Mouse (Mus musculus) limb, embryonic 11.5 days (tissue): ENCODE results near the gene Mettl23. TPM values are rescaled to one million over a fixed set of nuclear protein-coding genes. Genes with fewer than 3 reads are reported as not detected.
"Not testable (repeated sequence)": the region's sequence is repeated elsewhere in the genome, so short reads cannot be mapped to it uniquely, and the experiment has no call there.

Experiments
- ATAC-seq: fragments of 200-750 bp; cut with Nextera tagmentation; 2 replicates; pipeline ENCODE4 v1.8.0; 2017; ENCODE audit warnings: low read depth; ENCODE audit not compliant: insufficient number of reproducible peaks, low FRiP score, low TSS enrichment
- DNase-seq: peaks from one replicate; pipeline ENCODE4 v3.0.0-alpha.2; 2015; ENCODE audit warnings: low spot score
- H3K27ac ChIP-seq: fragments of 300-500 bp; sonication (generic); replicated peaks from 2 replicates; pipeline ENCODE4 v1.5.1; 2014; ENCODE audit warnings: low read depth, mild to moderate bottlenecking, low read length
- H3K27me3 ChIP-seq: fragments of 300-500 bp; sonication (generic); 2 replicates; pipeline ENCODE4 v1.6.1; 2014; ENCODE audit warnings: mild to moderate bottlenecking, low read length, mixed read lengths; ENCODE audit not compliant: control insufficient read depth, insufficient read depth
- H3K36me3 ChIP-seq: fragments of 300-500 bp; sonication (generic); 2 replicates; pipeline ENCODE4 v1.6.1; 2014; ENCODE audit warnings: mild to moderate bottlenecking, low read length, moderate library complexity, mixed read lengths; ENCODE audit not compliant: control insufficient read depth, insufficient read depth
- H3K4me1 ChIP-seq: fragments of 300-500 bp; sonication (generic); 2 replicates; pipeline ENCODE4 v1.6.1; 2014; ENCODE audit warnings: low read length, mixed read lengths; ENCODE audit not compliant: control insufficient read depth, insufficient read depth
- H3K4me2 ChIP-seq: fragments of 300-500 bp; sonication (generic); 2 replicates; pipeline ENCODE4 v1.6.1; 2014; ENCODE audit warnings: low read depth, mild to moderate bottlenecking, moderate library complexity; ENCODE audit not compliant: severe bottlenecking
- H3K4me3 ChIP-seq: fragments of 300-500 bp; sonication (generic); 2 replicates; pipeline ENCODE4 v1.5.1; 2014; ENCODE audit warnings: low read depth, low read length
- H3K9ac ChIP-seq: fragments of 300-500 bp; sonication (generic); 2 replicates; pipeline ENCODE4 v1.6.1; 2014; ENCODE audit warnings: mild to moderate bottlenecking, low read length
- H3K9me3 ChIP-seq: fragments of 300-500 bp; sonication (generic); 2 replicates; pipeline ENCODE4 v1.6.1; 2016; ENCODE audit warnings: low read length; ENCODE audit not compliant: control insufficient read depth
- WGBS: fragments of 180-500 bp; shearing (Covaris S2); extraction: QIAGEN DNeasy Blood & Tissue Kit; methylation state at CpG from one replicate; pipeline ENCODE4 v1.1.7; 2014; 5-methylcytosine and 5-hydroxymethylcytosine counted together
- polyA plus RNA-seq: library from polyadenylated mRNA; unstranded; fragments of >200 nt; fragmentation: Nextera tagmentation; extraction: Ambion mirVana; gene quantifications from 2 replicates; pipeline ENCODE4 v1.2.1, GENCODE M21; 2014

Mettl23 gene
- polyA plus RNA-seq, 1 experiment from 2014 or later: 68.0 TPM

DNA sequence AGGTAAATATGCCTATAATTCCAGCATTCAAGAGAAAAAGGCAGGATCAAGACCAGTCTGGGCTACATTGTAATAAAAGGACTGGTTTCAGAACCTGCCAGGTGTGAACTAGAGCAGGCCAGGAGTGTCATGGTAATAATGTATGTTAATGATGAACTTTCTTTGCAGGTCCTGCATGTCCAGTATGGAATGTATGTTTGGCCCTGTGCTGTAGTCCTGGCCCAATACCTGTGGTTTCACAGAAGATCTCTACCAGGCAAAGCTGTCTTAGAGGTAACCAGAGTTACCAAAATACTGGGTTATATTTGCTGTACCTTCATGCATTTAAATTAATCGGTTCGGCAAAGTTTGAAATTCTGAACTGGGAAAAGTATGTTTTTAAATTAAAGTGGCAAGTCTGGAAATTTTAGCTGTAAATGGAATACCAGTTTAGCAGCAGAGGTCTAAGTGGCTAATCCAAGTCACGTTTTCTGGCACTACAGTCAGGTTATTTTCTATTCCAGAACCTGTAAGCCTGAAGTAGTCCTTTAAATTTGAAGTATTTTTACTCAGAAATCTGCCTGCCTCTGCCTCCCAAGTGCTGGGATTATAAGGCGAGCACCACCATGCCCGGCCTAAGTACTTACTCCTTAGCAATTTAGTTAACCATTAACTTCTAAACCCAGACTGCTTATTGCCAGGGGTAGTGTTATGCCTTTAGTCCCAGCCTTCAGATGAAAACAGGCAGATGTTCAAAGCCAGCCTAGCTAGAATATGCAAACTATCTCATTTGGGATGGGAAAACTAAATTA is 5.2 kb downstream of the Mettl23 start:
- no peak for DNase-seq
- no peaks in the 10 kb centered on the region for H3K9me3 ChIP-seq
- H3K9ac ChIP-seq: no peak overlapping the region
- WGBS: 87% methylated on average over 5 of the region's 5 CpGs
- no peak for ATAC-seq
- peaks cover 3% of the 10 kb centered on the region; the same call in 1 of the 2 replicates for H3K4me1 ChIP-seq
- H3K27ac ChIP-seq: no peak overlapping the region
- H3K4me2 ChIP-seq: no peak overlapping the region
- H3K36me3 ChIP-seq: peaks cover 9% of the 10 kb centered on the region
- no peaks in the 10 kb centered on the region for H3K27me3 ChIP-seq
- H3K4me3 ChIP-seq: no peak overlapping the region

DNA sequence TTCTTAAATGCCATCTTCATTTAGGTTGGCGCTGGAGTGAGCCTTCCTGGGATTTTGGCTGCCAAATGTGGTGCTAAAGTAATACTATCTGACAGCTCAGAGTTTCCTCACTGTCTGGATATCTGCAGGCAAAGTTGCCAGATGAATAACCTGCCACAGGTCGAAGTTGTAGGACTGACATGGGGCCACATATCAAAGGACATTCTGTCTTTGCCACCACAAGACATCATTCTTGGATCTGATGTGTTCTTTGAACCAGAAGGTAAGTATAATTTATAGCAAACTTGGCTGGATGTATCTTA is 5.8 kb downstream of the Mettl23 start:
- ATAC-seq, H3K9me3 ChIP-seq, DNase-seq, H3K4me3 ChIP-seq, H3K4me1 ChIP-seq, H3K27ac ChIP-seq, H3K4me2 ChIP-seq, H3K9ac ChIP-seq, H3K36me3 ChIP-seq, H3K27me3 ChIP-seq: not testable (repeated sequence)
- 75% methylated on average over 2 of the region's 2 CpGs for WGBS

DNA sequence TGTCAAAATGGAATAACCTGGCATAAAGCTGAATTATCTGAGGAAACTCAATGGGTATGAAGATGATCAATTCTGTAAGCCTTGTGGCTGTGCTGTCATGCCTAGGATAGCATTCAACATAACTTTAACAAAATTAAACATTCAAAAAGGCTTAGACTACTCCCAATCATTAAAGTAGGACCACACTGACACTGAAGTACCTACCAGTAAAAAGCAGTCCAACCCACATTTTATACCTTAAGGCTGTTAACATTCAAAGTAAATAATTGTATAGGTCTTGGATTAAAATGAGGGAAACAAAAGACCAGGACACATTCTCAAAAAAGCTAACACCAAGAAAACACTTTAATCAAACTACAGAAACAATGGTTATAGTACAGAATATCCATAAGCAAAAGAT is 6.5 kb downstream of the Mettl23 start:
- H3K4me3 ChIP-seq: no peak overlapping the region
- peaks cover 9% of the 10 kb centered on the region for H3K36me3 ChIP-seq
- no peaks in the 10 kb centered on the region for H3K9me3 ChIP-seq
- no peaks in the 10 kb centered on the region for H3K27me3 ChIP-seq
- no peak overlapping the region for H3K9ac ChIP-seq
- peaks cover 6% of the 10 kb centered on the region; the same call in 1 of the 2 replicates for H3K4me1 ChIP-seq
- no peak for DNase-seq
- ATAC-seq: no peak
- H3K27ac ChIP-seq: no peak overlapping the region
- H3K4me2 ChIP-seq: no peak overlapping the region

DNA sequence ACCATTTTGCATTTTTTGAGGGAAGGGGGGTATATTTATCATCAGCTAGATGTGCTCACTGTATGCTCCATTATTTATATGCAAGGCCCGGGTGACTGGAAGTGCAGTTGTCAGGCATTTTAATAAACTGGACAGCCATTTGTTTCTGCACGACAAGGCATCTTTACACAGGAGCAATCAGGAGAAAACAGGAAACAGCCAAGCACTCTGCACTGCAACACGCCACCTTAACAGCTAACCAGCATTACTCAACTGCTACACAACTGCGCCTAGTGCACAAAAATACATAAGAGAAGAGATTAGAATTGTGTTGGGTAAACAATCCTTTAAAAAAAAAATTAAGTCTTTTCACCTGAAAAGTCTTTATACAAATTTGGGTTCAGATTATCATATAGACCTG is 7.0 kb downstream of the Mettl23 start:
- H3K4me3 ChIP-seq: no peak overlapping the region
- no peak overlapping the region for H3K27ac ChIP-seq
- peaks cover 9% of the 10 kb centered on the region for H3K36me3 ChIP-seq
- peaks cover 8% of the 10 kb centered on the region; the same call in 1 of the 2 replicates for H3K4me1 ChIP-seq
- H3K27me3 ChIP-seq: no peaks in the 10 kb centered on the region
- H3K9ac ChIP-seq: no peak overlapping the region
- H3K9me3 ChIP-seq: no peaks in the 10 kb centered on the region
- peak overlapping the region; percentile 81 for H3K4me2 ChIP-seq
- WGBS: 64% methylated on average over 4 of the region's 4 CpGs
- DNase-seq (no peak), ATAC-seq (no peak)

DNA sequence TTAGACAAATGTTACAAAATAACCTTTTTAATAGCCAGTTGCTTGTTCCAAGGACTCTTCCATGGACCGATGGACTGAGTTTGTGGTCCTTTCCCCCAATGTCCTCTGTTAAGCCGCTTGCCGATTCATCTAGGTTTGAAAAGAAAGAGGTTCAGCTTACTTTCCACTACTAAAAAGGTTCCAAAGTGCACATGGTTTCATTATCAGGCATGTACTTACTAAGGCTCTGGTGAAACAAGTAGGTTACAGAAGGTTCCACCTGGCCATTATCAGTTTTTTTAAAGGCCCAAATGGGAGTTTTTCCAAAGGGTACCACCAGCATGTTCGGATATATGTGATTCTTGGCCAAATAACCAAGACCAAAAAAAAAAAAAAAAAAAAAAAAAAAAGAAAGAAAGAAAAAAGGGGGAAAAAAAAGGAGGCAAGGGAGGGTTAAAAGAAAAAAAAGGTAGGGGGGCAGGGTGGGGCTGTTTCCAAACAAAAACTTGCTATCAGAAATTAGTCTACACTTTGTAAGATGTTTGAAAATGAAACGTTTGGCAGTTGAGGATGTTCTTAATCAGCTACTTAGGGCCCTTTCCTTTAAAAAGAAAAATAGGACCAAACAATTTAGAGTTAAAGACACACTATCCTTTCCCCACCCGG is 7.9 kb downstream of the Mettl23 start:
- no peaks in the 10 kb centered on the region for H3K9me3 ChIP-seq
- no peak overlapping the region; the same call in 1 of the 2 replicates for H3K27ac ChIP-seq
- H3K9ac ChIP-seq: peak overlapping the region; percentile 98
- peak overlapping the region; percentile 99 for H3K4me3 ChIP-seq
- H3K4me2 ChIP-seq: peak overlapping the region; percentile 81
- ATAC-seq (no peak), DNase-seq (no peak)
- peaks cover 10% of the 10 kb centered on the region; the same call in 1 of the 2 replicates for H3K4me1 ChIP-seq
- H3K27me3 ChIP-seq: no peaks in the 10 kb centered on the region
- 45% methylated on average over 6 of the region's 6 CpGs for WGBS
- H3K36me3 ChIP-seq: peaks cover 9% of the 10 kb centered on the region

DNA sequence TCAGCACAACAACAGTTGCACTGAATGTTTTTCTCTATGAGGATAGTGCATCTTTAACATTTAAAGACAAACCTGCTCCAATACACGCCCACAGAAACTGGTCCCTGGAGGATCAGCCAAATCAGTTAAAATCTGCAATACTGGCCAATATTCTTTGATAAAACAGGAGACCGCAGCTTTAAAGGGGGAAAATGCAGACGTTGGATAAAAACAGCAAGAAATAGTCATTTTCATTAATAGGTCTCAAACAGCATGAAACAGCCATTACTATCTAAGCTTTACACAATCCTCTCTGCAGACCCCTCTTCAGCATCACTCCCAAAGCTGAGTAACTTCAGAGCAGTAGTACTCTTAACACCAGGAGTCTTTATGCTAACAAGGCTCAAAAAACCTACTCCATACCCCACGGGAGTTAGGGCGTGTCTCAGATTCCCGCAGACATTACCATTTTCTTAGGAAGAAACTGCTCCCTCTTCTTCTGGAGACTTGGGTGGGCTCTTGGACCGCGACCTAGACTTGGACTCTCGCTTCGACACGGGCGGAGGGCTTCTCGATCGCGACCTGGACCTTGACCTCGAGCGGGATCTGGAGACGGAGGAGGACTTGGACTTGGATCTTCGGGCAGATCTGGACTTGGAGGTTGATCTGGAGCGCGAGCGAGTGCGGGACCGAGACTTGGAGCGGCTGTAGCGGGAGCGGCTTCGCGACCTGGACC is 8.7 kb downstream of the Mettl23 start:
- peaks cover 10% of the 10 kb centered on the region for H3K4me1 ChIP-seq
- peak overlapping the region; percentile 81 for H3K4me2 ChIP-seq
- no peak for DNase-seq
- peak overlapping the region; percentile 96 for H3K27ac ChIP-seq
- H3K9me3 ChIP-seq: no peaks in the 10 kb centered on the region
- H3K9ac ChIP-seq: peak overlapping the region; percentile 98
- ATAC-seq: no peak
- peak overlapping the region; percentile 99 for H3K4me3 ChIP-seq
- peaks cover 9% of the 10 kb centered on the region for H3K36me3 ChIP-seq
- WGBS: under 1% methylated on average over 29 of the region's 29 CpGs
- no peaks in the 10 kb centered on the region for H3K27me3 ChIP-seq

DNA sequence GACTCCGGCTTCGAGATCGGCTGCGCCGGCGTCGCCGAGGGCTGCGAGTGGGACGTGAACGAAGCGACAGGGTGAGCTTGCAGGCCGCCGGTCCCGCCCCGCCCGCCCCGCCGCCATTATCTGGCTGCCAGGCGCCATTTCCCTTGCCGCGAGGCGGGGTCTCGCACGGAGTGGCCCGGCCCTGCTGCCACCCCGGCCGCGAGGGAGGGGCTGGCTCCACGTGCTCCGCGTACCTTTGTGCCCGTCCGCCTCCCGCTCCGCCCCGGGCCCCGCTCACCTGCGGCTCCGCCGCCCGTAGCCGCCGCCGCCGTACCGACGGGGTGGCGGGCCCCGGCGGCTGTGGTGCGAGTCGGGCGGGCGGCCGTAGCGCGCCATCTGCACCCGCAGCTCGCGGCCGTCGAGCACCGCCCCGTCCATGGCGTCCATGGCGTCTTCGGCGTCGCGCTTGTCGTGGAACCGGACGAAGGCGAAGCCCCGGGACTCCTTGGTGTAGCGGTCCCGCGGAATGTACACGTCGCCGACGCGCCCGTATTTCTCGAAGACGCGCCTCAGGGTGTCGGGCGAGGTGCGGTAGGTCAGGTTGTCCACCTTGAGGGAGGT is 9.3 kb downstream of the Mettl23 start, which contains the start of gene Mfsd11:
TSS of gene Mfsd11 (plus strand) at position 150 of the 600 bp plus-strand sequence.
- Histone ChIP-seq H3K27ac (peak within 1 kb of the TSS; percentile 96), H3K27me3 (no peaks in the 10 kb centered on the region), H3K4me3 (peak within 1 kb of the TSS; percentile 99), H3K4me1 (peaks cover 13% of the 10 kb centered on the region), H3K4me2 (peak within 1 kb of the TSS; percentile 81), H3K36me3 (peaks cover 9% of the 10 kb centered on the region), H3K9ac (peak within 1 kb of the TSS; percentile 98), H3K9me3 (no peaks in the 10 kb centered on the region)
- ATAC-seq (peak; percentile 32; the same call in 1 of the 2 replicates), DNase-seq (peak; percentile 77)
- under 1% methylated on average over 88 of the region's 91 CpGs for WGBS

DNA sequence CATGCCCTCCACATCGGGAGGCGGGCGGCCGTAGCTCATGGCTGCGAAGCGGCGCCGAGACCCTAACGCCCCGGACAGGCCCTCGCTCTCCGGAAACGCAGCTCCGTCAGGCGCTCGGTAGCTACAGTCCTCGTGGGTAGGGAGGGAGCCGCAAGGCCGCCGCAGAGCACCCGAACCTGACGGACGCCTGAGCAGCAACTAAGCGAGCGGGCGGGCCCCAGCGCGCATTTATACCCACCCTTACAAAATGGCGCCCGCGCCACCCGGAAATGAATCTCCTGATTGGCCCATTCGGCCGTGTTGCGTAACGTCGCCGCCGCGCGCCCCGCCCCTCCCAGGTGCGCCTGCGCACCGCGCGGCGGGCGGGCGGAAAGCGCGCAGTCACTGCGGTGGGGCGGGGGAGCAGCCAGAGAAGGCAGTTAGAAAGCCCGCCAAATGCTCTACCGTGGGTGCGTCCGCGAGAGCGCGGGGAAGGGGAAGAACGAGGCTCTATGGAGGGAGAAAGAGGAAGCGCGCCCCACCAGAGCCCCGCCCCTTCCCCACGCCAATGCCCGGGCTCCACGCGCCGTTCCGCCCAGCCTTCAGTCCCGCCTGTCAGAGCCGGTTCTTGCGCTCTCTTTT is 9.9 kb downstream of the Mettl23 start, which contains the start of gene Srsf2:
TSS of gene Srsf2 (minus strand) at position 204 of the 621 bp plus-strand sequence.
- Histone ChIP-seq H3K27ac (peak within 1 kb of the TSS; percentile 96), H3K4me2 (peak within 1 kb of the TSS; percentile 81), H3K27me3 (no peaks in the 10 kb centered on the region), H3K9ac (peak within 1 kb of the TSS; percentile 98), H3K4me1 (peaks cover 13% of the 10 kb centered on the region), H3K4me3 (peak within 1 kb of the TSS; percentile 99), H3K9me3 (no peaks in the 10 kb centered on the region), H3K36me3 (peaks cover 9% of the 10 kb centered on the region)
- WGBS: under 1% methylated on average over 65 of the region's 74 CpGs
- peak; percentile 91 for ATAC-seq
- DNase-seq: peak; percentile 97
